Mouse (Mus musculus) embryonic facial prominence, embryonic 10.5 days (tissue): ENCODE results near the gene 0610037L13Rik. TPM values are rescaled to one million over a fixed set of nuclear protein-coding genes. Genes with fewer than 3 reads are reported as not detected.
A peak's percentile ranks its signal among the peaks of the same experiment; 100 is the strongest.

Experiments
- DNase-seq: peaks from one replicate; pipeline ENCODE4 v3.0.0-alpha.2; 2017; ENCODE audit warnings: low spot score
- H3K27ac ChIP-seq: fragments of 300-500 bp; sonication (generic); replicated peaks from 2 replicates; pipeline ENCODE4 v1.5.1; 2016; ENCODE audit warnings: mild to moderate bottlenecking
- H3K27me3 ChIP-seq: fragments of 300-500 bp; sonication (generic); replicated peaks from 2 replicates; pipeline ENCODE4 v1.6.1; 2016; ENCODE audit warnings: low read depth, mild to moderate bottlenecking; ENCODE audit not compliant: poor library complexity, severe bottlenecking
- H3K36me3 ChIP-seq: fragments of 300-500 bp; sonication (generic); replicated peaks from 2 replicates; pipeline ENCODE4 v1.6.1; 2016; ENCODE audit warnings: mild to moderate bottlenecking, moderate library complexity
- H3K4me1 ChIP-seq: fragments of 300-500 bp; sonication (generic); 2 replicates; pipeline ENCODE4 v1.6.1; 2016
- H3K4me3 ChIP-seq: fragments of 300-500 bp; sonication (generic); 2 replicates; pipeline ENCODE4 v1.5.1; 2016; ENCODE audit warnings: mild to moderate bottlenecking, moderate library complexity
- H3K9me3 ChIP-seq: fragments of 300-500 bp; sonication (generic); 2 replicates; pipeline ENCODE4 v1.6.1; 2016; ENCODE audit warnings: mild to moderate bottlenecking
- WGBS: fragments of 180-500 bp; shearing (Covaris S2); methylation state at CpG from one replicate; pipeline ENCODE4 v1.1.7; 2016; 5-methylcytosine and 5-hydroxymethylcytosine counted together
- polyA plus RNA-seq: library from polyadenylated mRNA; unstranded; fragments of >200 nt; fragmentation: Nextera tagmentation; extraction: Ambion mirVana; gene quantifications from 2 replicates; pipeline ENCODE4 v1.2.1, GENCODE M21; 2016

Gene 0610037L13Rik
- polyA plus RNA-seq, 1 experiment from 2014 or later = 102 TPM

DNA sequence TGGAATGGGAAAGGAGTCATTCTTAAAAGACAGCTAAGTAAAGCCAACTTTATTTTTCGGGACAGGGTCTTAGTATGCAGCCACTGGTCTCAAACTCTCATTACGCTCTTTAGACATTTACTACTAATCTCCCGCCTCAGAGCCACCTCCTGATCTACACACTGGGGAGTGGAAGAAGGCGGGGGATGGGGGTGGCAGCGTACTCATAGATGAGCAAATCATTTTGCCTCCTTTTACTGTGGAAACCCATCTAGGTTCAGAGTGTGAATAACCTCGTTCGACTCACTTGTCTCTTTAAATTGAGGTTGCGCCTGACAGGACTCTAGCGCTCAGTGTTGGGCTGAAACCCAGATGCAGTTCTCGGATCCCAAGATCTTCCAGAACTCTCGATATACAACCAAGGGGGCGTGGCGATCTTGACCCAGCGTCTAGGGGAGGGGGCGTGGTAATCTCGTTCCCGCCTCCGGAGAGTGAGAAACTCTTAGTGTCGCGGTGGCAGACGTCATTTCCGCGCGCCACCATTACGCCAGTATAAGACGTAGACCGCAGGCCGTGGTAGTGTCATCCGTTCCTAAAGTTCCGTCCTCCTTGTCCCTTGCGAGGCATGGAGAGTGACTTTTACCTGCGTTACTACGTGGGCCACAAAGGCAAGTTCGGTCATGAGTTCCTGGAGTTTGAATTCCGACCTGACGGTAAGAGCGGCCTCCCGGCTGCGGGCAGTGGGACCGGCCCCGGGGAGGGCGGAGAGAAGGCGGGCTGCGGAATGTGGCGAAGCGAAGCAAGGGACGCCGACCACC lies 10.2 kb upstream of the 0610037L13Rik start, which contains the start of gene Magoh:
Magoh (plus strand) TSS at position 502 of the 797 bp plus-strand sequence.
- 4% methylated on average over 48 of the region's 48 CpGs for WGBS
- no peaks in the 10 kb centered on the region for H3K9me3 ChIP-seq
- peak within 1 kb of the TSS; percentile 90 for H3K4me3 ChIP-seq
- H3K36me3 ChIP-seq = peaks cover 37% of the 10 kb centered on the region
- peak within 1 kb of the TSS; percentile 90 for H3K27ac ChIP-seq
- peaks cover 17% of the 10 kb centered on the region for H3K4me1 ChIP-seq
- H3K27me3 ChIP-seq = no peaks in the 10 kb centered on the region
- DNase-seq = peak; percentile 95

DNA sequence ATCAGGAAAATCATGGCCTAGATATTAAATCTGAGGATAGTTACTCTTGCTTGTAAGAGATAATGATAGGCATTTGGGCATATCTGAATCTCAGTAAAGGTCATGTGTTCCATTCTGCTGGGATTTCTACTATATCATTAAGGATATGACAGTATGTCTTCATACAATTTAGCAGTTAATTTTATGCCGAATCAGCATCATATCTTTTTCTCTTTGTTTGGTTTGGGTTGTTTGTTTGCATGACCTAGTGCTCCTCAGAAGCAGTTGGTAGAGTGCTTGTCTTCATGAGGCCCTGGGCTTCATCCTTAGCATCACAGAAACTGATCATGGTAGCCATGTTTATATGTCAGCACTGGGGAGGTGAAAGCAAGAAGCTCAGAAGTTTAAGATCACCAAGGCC lies 8.0 kb upstream of the 0610037L13Rik start:
- no peak for DNase-seq
- Histone ChIP-seq H3K27ac (no peak overlapping the region), H3K9me3 (no peaks in the 10 kb centered on the region), H3K4me1 (peaks cover 17% of the 10 kb centered on the region), H3K27me3 (no peaks in the 10 kb centered on the region), H3K36me3 (peaks cover 59% of the 10 kb centered on the region), H3K4me3 (no peak overlapping the region)
- WGBS = 91% methylated on average over 1 of the region's 1 CpGs

DNA sequence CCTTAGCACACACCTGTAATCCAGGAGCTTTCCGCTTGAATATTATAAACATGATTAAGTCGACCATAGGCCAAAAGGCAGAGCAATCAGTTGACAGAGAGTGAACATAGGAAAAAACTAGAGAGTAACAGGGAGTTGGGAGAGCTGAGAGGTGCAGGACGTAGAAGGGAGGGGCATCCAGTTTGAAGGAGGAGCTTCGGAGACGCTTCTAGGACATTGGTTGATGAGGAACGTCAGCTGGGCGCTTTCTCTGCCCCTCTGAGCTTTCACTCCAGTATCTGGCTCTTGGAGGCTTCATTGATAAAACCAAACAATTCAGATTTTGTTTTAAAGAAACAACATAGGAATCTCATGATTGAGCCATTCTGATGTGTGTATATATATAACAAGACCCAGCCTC lies 3.2 kb upstream of the 0610037L13Rik start:
- peaks cover 68% of the 10 kb centered on the region for H3K36me3 ChIP-seq
- H3K9me3 ChIP-seq = no peaks in the 10 kb centered on the region
- WGBS = 81% methylated on average over 7 of the region's 7 CpGs

DNA sequence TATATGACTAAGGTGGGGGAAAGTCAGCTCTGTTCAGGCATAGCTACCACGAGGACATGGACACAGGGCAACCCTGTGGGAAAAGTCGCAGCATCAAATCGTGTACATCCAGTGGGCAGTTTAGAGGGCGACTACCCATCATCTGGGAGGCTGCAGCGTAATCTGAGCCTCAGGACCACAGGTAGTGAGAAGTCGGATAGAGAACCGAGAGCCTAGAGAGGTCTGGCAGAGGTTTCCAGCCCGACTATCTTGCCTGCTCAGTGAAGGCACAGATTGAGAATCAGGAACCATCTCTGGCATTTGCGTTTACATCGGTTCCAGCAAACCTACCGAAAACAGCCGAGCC lies 255 bp upstream of the 0610037L13Rik start:
- peaks cover 68% of the 10 kb centered on the region for H3K36me3 ChIP-seq
- no peaks in the 10 kb centered on the region for H3K27me3 ChIP-seq
- H3K4me1 ChIP-seq = peaks cover 18% of the 10 kb centered on the region
- 2% methylated on average over 12 of the region's 12 CpGs for WGBS
- H3K9me3 ChIP-seq = no peaks in the 10 kb centered on the region
- H3K4me3 ChIP-seq = peak overlapping the region; percentile 70
- no peak for DNase-seq
- peak overlapping the region; percentile 90 for H3K27ac ChIP-seq

More for the DNA sequence above, 3.2 kb upstream of the 0610037L13Rik start:
- Histone ChIP-seq H3K27ac (no peak overlapping the region), H3K4me3 (no peak overlapping the region), H3K4me1 (peaks cover 18% of the 10 kb centered on the region), H3K27me3 (no peaks in the 10 kb centered on the region)
- DNase-seq = no peak

DNA sequence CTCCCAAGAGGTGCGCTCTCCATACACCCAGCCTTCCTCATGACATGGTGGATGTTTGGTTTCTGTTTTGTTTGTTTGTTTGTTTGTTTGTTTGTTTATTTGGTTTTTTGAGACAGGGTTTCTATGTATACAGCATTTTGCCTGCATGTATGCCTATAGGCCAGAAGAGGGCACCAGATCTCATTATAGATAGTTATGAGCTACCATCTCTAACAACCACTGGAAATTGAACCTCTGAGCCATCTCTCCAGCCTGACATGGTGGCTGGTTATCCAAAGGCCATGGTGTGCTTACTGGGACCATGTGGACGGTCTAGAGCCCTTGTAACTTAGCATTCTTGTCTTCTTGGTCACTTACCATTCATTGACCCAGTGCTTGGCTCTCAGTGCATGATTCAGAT lies 3.0 kb downstream of the 0610037L13Rik start:
- Histone ChIP-seq H3K27me3 (no peaks in the 10 kb centered on the region), H3K4me3 (no peak overlapping the region), H3K27ac (no peak overlapping the region), H3K9me3 (no peaks in the 10 kb centered on the region), H3K36me3 (peaks cover 68% of the 10 kb centered on the region), H3K4me1 (peaks cover 18% of the 10 kb centered on the region)
- 81% methylated on average over 2 of the region's 2 CpGs for WGBS
- DNase-seq = no peak

DNA sequence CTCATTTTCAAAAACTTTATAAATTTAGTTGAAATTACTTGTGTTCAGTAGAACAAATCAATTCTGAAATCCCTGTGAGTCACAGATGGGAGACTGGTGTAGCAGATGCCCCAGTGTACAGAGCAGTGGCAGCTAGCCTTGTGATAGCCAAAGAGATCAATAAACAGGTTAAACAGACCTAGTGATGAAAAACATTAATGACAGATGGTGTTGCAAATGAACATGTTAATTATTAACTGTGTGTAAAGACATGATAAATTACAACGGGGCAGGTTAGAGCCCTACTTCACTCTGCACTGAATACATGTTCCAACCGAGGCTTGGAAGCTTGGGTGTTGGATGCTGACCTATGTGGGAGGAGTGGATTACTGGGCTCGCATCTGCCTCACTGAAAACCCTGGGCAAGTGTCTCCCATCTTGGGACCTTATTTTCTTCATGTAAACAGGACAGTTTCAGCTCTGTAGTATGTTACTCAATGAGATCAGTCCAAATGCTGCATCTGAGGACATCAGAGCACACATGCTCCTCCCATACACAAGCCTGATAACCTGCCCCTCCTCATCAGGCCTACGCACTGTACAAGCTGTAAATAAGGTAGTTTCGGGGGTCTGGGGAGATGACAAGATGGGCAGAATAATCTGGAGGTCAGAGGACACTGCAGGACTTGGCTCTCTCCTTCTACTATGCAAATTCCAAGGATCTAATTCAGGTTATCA lies 9.8 kb downstream of the 0610037L13Rik start:
- peaks cover 83% of the 10 kb centered on the region for H3K36me3 ChIP-seq

DNA sequence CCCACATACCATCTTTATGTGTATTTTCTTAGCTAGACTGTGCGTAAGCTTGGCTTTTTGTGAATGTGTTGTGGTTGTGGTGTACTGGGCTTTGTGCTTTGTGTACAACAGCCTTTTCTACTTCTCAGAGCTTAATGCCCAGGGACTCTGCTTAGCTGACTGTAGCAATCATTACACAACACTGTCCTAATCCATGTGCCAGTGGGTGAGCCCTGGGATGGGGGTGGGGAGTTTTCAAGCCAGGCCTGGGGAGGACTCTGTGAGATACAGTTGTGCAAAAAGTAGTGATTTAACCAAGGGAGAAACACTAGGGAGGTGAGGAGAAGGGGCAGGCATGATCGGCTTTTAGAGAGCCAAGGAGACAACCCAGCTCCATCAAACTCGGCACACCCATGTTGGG lies 10.6 kb downstream of the 0610037L13Rik start:
- H3K36me3 ChIP-seq = peaks cover 84% of the 10 kb centered on the region
- H3K27ac ChIP-seq = no peak overlapping the region
- H3K4me3 ChIP-seq = no peak overlapping the region
- no peaks in the 10 kb centered on the region for H3K4me1 ChIP-seq
- no peak for DNase-seq
- no peaks in the 10 kb centered on the region for H3K9me3 ChIP-seq
- WGBS = 92% methylated on average over 3 of the region's 3 CpGs
- H3K27me3 ChIP-seq = no peaks in the 10 kb centered on the region

More for the DNA sequence above, 9.8 kb downstream of the 0610037L13Rik start:
- 84% methylated on average over 5 of the region's 5 CpGs for WGBS
- Histone ChIP-seq H3K4me1 (no peaks in the 10 kb centered on the region), H3K27ac (no peak overlapping the region), H3K27me3 (no peaks in the 10 kb centered on the region), H3K9me3 (no peaks in the 10 kb centered on the region), H3K4me3 (no peak overlapping the region)
- no peak for DNase-seq

DNA sequence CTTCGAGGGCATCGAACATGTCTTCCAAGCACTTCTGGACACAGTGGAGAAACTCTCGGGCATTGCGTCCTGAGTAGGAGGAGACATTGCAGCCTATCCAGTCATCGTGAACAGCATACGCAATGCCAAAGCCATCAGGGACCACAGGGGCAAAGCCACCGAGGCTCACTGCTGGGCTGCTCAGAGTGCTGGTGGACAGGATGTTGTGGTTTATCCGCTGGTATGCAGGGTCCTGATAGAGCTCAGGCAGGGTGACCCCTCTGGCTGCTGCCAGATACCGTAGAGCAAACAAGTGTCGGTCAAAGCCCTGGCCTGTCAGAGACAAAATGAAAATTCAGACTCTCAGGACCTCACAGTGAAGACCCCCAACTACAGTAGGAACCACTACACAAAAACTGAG lies 14.6 kb downstream of the 0610037L13Rik start:
- Histone ChIP-seq H3K27ac (no peak overlapping the region), H3K36me3 (peaks cover 77% of the 10 kb centered on the region), H3K9me3 (no peaks in the 10 kb centered on the region), H3K27me3 (no peaks in the 10 kb centered on the region), H3K4me1 (no peaks in the 10 kb centered on the region), H3K4me3 (no peak overlapping the region)
- DNase-seq = no peak
- 93% methylated on average over 10 of the region's 10 CpGs for WGBS

DNA sequence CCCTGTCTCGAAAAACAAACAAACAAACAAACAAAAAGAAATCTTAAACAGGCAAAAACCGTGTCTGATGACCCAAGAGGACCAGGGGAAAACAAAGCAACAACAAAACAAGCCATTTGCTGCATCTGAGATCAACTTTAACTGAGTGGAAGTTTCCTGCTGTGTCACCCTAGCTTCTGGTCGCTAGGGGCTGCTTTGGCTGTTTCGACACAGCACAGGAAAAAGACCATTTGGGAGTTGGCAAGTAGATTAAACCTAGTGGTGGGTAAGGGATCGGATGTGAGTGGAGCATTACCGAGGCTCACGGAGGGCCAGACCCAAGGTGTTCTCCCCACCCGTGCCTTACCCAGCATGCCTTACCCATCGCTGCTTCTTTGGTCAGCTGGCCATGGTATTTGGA lies 16.9 kb downstream of the 0610037L13Rik start:
- no peaks in the 10 kb centered on the region for H3K27me3 ChIP-seq
- H3K36me3 ChIP-seq = peaks cover 76% of the 10 kb centered on the region
- no peak overlapping the region for H3K27ac ChIP-seq
- H3K4me3 ChIP-seq = no peak overlapping the region
- no peaks in the 10 kb centered on the region for H3K9me3 ChIP-seq
- no peak for DNase-seq
- H3K4me1 ChIP-seq = no peaks in the 10 kb centered on the region
- 94% methylated on average over 9 of the region's 9 CpGs for WGBS

DNA sequence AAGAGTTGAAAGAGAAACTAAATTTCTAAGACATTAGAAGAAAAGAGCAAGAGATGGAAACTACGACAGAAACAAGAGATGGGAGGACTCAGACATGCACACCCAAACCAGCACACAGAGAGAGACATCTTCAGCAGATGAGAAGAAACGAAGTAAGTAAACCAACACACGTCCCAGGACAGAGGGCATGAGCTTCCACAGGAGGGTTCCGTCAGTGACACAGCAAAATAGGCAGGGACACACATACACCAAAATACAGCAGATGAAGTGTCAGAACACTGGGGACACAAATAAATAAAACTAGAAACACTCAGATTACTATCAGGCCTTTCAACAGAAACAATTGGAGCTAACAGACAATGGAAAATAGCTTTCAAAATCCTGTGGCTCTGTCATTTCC lies 20.4 kb downstream of the 0610037L13Rik start:
- H3K36me3 ChIP-seq = peaks cover 74% of the 10 kb centered on the region
- 87% methylated on average over 4 of the region's 4 CpGs for WGBS
- H3K4me1 ChIP-seq = no peaks in the 10 kb centered on the region
- no peaks in the 10 kb centered on the region for H3K9me3 ChIP-seq
- DNase-seq = no peak
- no peak overlapping the region for H3K27ac ChIP-seq
- H3K27me3 ChIP-seq = no peaks in the 10 kb centered on the region
- H3K4me3 ChIP-seq = no peak overlapping the region

DNA sequence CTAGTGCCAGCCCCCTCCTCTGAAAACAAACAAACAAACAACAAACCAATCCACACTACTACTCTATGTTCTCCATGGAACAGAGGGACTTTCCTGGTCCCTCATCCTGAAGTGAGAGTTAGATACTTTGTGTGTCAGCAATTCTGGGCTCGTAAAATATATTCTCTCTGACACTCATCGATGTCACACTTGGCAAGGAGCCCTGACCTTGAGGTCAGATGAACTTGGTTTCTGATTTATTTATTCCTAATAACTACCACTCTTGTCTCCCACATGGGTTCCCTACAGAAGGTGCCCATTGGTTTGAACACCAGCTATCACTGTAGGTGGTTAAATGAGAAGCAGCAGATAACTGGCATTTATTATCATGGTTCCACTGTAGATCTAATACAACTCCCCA lies 30.7 kb downstream of the 0610037L13Rik start:
- Histone ChIP-seq H3K4me1 (peaks cover 16% of the 10 kb centered on the region), H3K4me3 (no peak overlapping the region), H3K27me3 (no peaks in the 10 kb centered on the region), H3K27ac (no peak overlapping the region), H3K9me3 (no peaks in the 10 kb centered on the region), H3K36me3 (peaks cover 7% of the 10 kb centered on the region; the same call in 1 of the 2 replicates)
- DNase-seq = no peak
- WGBS = 94% methylated on average over 2 of the region's 2 CpGs

DNA sequence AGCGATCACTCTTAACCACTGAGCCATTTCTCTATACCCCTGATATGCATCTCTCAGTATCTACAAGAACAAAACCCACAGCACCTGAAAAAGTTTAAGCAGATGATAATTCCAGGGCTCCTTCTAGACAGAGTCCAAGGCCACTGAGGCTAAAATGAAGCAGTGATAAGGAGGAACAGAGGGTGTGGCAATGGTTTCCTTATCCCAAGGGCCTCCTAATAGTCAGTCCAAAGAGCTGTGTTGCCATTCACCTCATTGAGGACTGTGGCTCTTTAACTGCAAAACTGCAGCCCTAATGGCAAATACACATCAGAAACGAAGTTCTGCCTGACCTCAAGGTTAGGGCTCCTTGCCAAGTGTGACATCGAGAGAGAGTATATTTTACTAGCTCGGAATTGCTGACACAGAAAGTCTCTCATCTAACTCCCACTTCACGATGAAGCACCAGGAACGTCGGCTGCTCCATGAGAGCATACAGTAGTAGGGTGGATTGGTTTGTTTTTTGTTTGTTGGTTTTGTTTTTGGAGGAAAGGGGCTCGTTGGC lies 31.6 kb downstream of the 0610037L13Rik start:
- H3K36me3 ChIP-seq = peaks cover 7% of the 10 kb centered on the region; the same call in 1 of the 2 replicates
- H3K27me3 ChIP-seq = no peaks in the 10 kb centered on the region

More for the DNA sequence above, 31.6 kb downstream of the 0610037L13Rik start:
- H3K4me1 ChIP-seq = peaks cover 16% of the 10 kb centered on the region
- no peak overlapping the region for H3K4me3 ChIP-seq
- H3K27ac ChIP-seq = no peak overlapping the region
- WGBS = 90% methylated on average over 8 of the region's 8 CpGs
- no peaks in the 10 kb centered on the region for H3K9me3 ChIP-seq
- no peak for DNase-seq
